9 mouse cellular contexts compared by ENCODE assay signal in the genomic region with DNA sequence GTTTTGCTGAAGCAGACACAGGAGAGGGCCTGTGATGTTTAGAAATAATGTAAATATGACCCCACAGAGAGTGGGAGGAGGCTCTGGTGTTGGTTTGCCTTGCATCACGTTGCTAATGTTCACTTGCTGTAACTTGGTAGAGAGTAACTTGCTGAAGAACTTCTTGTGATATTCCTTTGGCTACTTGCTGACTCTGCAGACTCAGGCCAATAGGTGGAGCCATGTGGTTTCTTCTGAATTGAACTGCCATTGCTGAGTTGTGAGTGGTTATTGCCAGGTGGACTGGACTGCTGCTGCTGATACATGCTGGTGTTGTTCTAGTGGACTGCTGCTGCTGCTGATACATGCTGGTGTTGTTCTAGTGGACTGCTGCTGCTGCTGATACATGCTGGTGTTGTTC. TPM values are rescaled to one million over a fixed set of nuclear protein-coding genes. Genes with fewer than 3 reads are reported as not detected.
DNase-seq lines count a peak whose midpoint lies in the region; ATAC-seq and TF ChIP-seq lines count a peak whose summit lies in the region.
"Had no signal": no experiment of that assay in that cellular context is flagged by ENCODE, and none has a peak within 500 bp of the region (broad histone marks: within the 10 kb centered on the region; RNA-seq: fewer than 3 reads in every experiment).

No protein-coding gene starts in this region.

- H3K27me3 ChIP-seq in ES-Bruce4 (ENCODE audit: control insufficient read depth, insufficient read depth, low read length, poor library complexity, severe bottlenecking) = no peaks in the 10 kb centered on the region

- no peak overlapping the region for H3K4me3 ChIP-seq in layer of hippocampus, adult 2 months
- H3K4me3 ChIP-seq in ES-Bruce4 (ENCODE audit: low read depth, low read length) = no peak overlapping the region

- DNase-seq in adrenal gland, postnatal 36 days = peak; percentile 41 to 47
- no peak for DNase-seq in adrenal gland, postnatal 4 days (ENCODE audit: low spot score in 2 of 2)
- peak; percentile 17 to 23 for DNase-seq in layer of hippocampus, adult 2 months (ENCODE audit: low spot score in 2 of 2)
- no peak for DNase-seq in layer of hippocampus, adult 9-10 months (ENCODE audit: low spot score)
- DNase-seq in kidney, postnatal 14 days = peak; percentile 69

- H3K27ac ChIP-seq in layer of hippocampus, adult 2 months = no peak overlapping the region
- H3K27ac ChIP-seq in ES-Bruce4 (ENCODE audit: insufficient read depth, low read length) = no peak overlapping the region

- no peaks in the 10 kb centered on the region for H3K4me1 ChIP-seq in ES-Bruce4 (ENCODE audit: control insufficient read depth, insufficient read depth, low read length)

- TF ChIP-seq EP300 in ES-Bruce4 (IDR thresholded peaks at IDR 0.05; ENCODE audit: insufficient read depth, low read depth, low read length) = no peak

- H3K9ac ChIP-seq in ES-Bruce4 (ENCODE audit: low read depth, poor library complexity, severe bottlenecking) = no peak overlapping the region

- H3K9me3 ChIP-seq in ES-Bruce4 (replicated peaks; ENCODE audit: control insufficient read depth, insufficient read depth, low read length, poor library complexity, severe bottlenecking) = peaks cover 4% of the 10 kb centered on the region; the same call in 1 of the 2 replicates

- no peak for TF ChIP-seq POLR2A in ES-Bruce4 (IDR thresholded peaks at IDR 0.05; ENCODE audit: insufficient read depth, low read length)

- TF ChIP-seq CTCF in layer of hippocampus, adult 2 months (conservative IDR thresholded peaks at IDR 0.05) = peak; percentile 74
- peak; percentile 36 for TF ChIP-seq CTCF in ES-Bruce4 (IDR thresholded peaks at IDR 0.05; ENCODE audit: low read depth, low read length)

- H3K36me3 ChIP-seq in ES-Bruce4 (ENCODE audit: control insufficient read depth, insufficient read depth, low read length, poor library complexity, severe bottlenecking) = no peaks in the 10 kb centered on the region

- no peak for ATAC-seq in megakaryocyte, adult 5-6 weeks (ENCODE audit: poor library complexity, severe bottlenecking)
- ATAC-seq in activated CD4-positive, CD25-positive, alpha-beta regulatory T cell, adult 4 months = no peak

RNA-seq across cellular contexts. Expression of gene Ceacam1, which starts 8.8 kb away (rescaled TPM):
- 10 to 100 TPM in 1 of 2 experiments, 1 to 10 TPM in 1; 9.6 to 19.9 TPM for total RNA-seq in adrenal gland, postnatal 36 days (2021)
- total RNA-seq in adrenal gland, postnatal 4 days (2021) = 10 to 100 TPM; 14.9 to 21.4 TPM
- total RNA-seq in layer of hippocampus, adult 2 months (2021) = 1 to 10 TPM; 3.2 to 4.2 TPM
- 1.1 and 1.5 TPM in 2 replicates for polyA plus RNA-seq in ES-Bruce4 (2011; ENCODE audit: insufficient read depth, insufficient read length, low read depth, missing spikeins)
- 309 and 334 TPM in 2 replicates for total RNA-seq in megakaryocyte, adult 5-6 weeks (2015)
- 89.9 and 122 TPM in 2 replicates for total RNA-seq in megakaryocyte, adult 5-6 weeks (2017)
- under 1 TPM in 1 of 2 experiments, not detected in 1; 0.33 TPM for polyA plus RNA-seq in activated CD4-positive, CD25-positive, alpha-beta regulatory T cell, adult 4 months (2017; shearing (Covaris generic))

RNA-seq across cellular contexts. Expression of gene Ceacam2, which starts 53.5 kb away (rescaled TPM):
- 1 to 10 TPM; 1.4 to 2.4 TPM for total RNA-seq in adrenal gland, postnatal 36 days (2021)
- total RNA-seq in adrenal gland, postnatal 4 days (2021) = 1 to 10 TPM; 1.7 to 1.9 TPM
- total RNA-seq in layer of hippocampus, adult 2 months (2021) = under 1 TPM; 0.20 to 0.67 TPM
- polyA plus RNA-seq in ES-Bruce4 (2011; ENCODE audit: insufficient read depth, insufficient read length, low read depth, missing spikeins) = not detected in 2 replicates
- total RNA-seq in megakaryocyte, adult 5-6 weeks (2015) = 0.16 and 0.46 TPM in 2 replicates
- 0.04 TPM in 1 of 2 replicates, not detected in the other for total RNA-seq in megakaryocyte, adult 5-6 weeks (2017)
- polyA plus RNA-seq in activated CD4-positive, CD25-positive, alpha-beta regulatory T cell, adult 4 months (2017; shearing (Covaris generic)) = not detected
- polyA plus RNA-seq: embryonic facial prominence, embryonic 11.5 days had no signal

Comparison
In these comparisons a context has a peak if more than half of its experiments do, and no peak if none do; other contexts are left out.
1. DNase-seq: peak in adrenal gland, postnatal 36 days (2 of 2), layer of hippocampus, adult 2 months (2 of 2) and kidney, postnatal 14 days (single experiment); none in adrenal gland, postnatal 4 days (0 of 2) and layer of hippocampus, adult 9-10 months (single experiment).
2. RNA of gene Ceacam1, which starts 8.8 kb away (total RNA-seq): 89.9 to 334 TPM in megakaryocyte, adult 5-6 weeks; 14.9 to 21.4 TPM in adrenal gland, postnatal 4 days, 9.6 to 19.9 TPM in adrenal gland, postnatal 36 days and 3.2 to 4.2 TPM in layer of hippocampus, adult 2 months; every median in the first group is over 4 times any median in the second.